Mouse (Mus musculus): Measurements from ENCODE around the gene Paqr9. TPM values are rescaled to one million over a fixed set of nuclear protein-coding genes. Genes with fewer than 3 reads are reported as not detected.

Gene Paqr9
- total RNA-seq, 2 experiments from 2014 or later = 35.8 to 36.2 TPM

- DNase-seq (ENCODE audit: extremely low spot score in 1 of 2, low spot score in 2 of 2) = no peak
- H3K27ac ChIP-seq = no peak overlapping the region
- H3K4me3 ChIP-seq = no peak overlapping the region
- intact Hi-C loops (cut with DNase I) = no loop called here
- TF ChIP-seq CTCF (IDR thresholded peaks at IDR 0.05) = no peak
Measured at GRCm38 (mm10) chr9:95582555-95582954, 23.1 kb downstream of the Paqr9 start.

GRCm38 (mm10) chr9:95586046-95586445 is 26.6 kb downstream of the Paqr9 start:
- intact Hi-C loops (cut with DNase I) = no loop called here
- no peak overlapping the region for H3K27ac ChIP-seq
- no peak for DNase-seq (ENCODE audit: extremely low spot score in 1 of 2, low spot score in 2 of 2)
- no peak for TF ChIP-seq CTCF (IDR thresholded peaks at IDR 0.05)
- no peak overlapping the region for H3K4me3 ChIP-seq

- no peak for TF ChIP-seq CTCF (IDR thresholded peaks at IDR 0.05)
Measured at GRCm38 (mm10) chr9:95588070-95588469, 28.6 kb downstream of the Paqr9 start.

GRCm38 (mm10) chr9:95594291-95594690 is 34.8 kb downstream of the Paqr9 start:
- intact Hi-C loops (cut with DNase I) = no loop called here
- Histone ChIP-seq H3K4me3 (no peak overlapping the region), H3K27ac (no peak overlapping the region)
- no peak for DNase-seq (ENCODE audit: extremely low spot score in 1 of 2, low spot score in 2 of 2)
- TF ChIP-seq CTCF (IDR thresholded peaks at IDR 0.05) = no peak

More at GRCm38 (mm10) chr9:95588070-95588469, 28.6 kb downstream of the Paqr9 start:
- intact Hi-C loops (cut with DNase I) = no loop called here
- Histone ChIP-seq H3K4me3 (no peak overlapping the region), H3K27ac (no peak overlapping the region)
- DNase-seq (ENCODE audit: extremely low spot score in 1 of 2, low spot score in 2 of 2) = no peak

- no peak for TF ChIP-seq CTCF (IDR thresholded peaks at IDR 0.05)
- DNase-seq (ENCODE audit: extremely low spot score in 1 of 2, low spot score in 2 of 2) = no peak
- intact Hi-C loops (cut with DNase I) = no loop called here
- Histone ChIP-seq H3K27ac (no peak overlapping the region), H3K4me3 (no peak overlapping the region)
Measured at GRCm38 (mm10) chr9:95597466-95598178, 38.2 kb downstream of the Paqr9 start.

- no peak overlapping the region for H3K27ac ChIP-seq
- no peak for DNase-seq (ENCODE audit: extremely low spot score in 1 of 2, low spot score in 2 of 2)
- no peak overlapping the region for H3K4me3 ChIP-seq
- intact Hi-C loops (cut with DNase I) = no loop called here
- TF ChIP-seq CTCF (IDR thresholded peaks at IDR 0.05) = no peak
Measured at GRCm38 (mm10) chr9:95598179-95598721, 38.8 kb downstream of the Paqr9 start.

GRCm38 (mm10) chr9:95599399-95599798 is 39.9 kb downstream of the Paqr9 start:
- TF ChIP-seq CTCF (IDR thresholded peaks at IDR 0.05) = peak; percentile 35
- Histone ChIP-seq H3K27ac (no peak overlapping the region), H3K4me3 (no peak overlapping the region)
- DNase-seq (ENCODE audit: extremely low spot score in 1 of 2, low spot score in 2 of 2) = no peak
- intact Hi-C loops (cut with DNase I) = no loop called here

GRCm38 (mm10) chr9:95602849-95603248 is 43.4 kb downstream of the Paqr9 start:
- no peak overlapping the region for H3K4me3 ChIP-seq
- no peak for TF ChIP-seq CTCF (IDR thresholded peaks at IDR 0.05)
- DNase-seq (ENCODE audit: extremely low spot score in 1 of 2, low spot score in 2 of 2) = no peak

GRCm38 (mm10) chr9:95603316-95603715 is 43.9 kb downstream of the Paqr9 start:
- H3K27ac ChIP-seq = no peak overlapping the region
- intact Hi-C loops (cut with DNase I) = no loop called here
- no peak overlapping the region for H3K4me3 ChIP-seq
- no peak for DNase-seq (ENCODE audit: extremely low spot score in 1 of 2, low spot score in 2 of 2)
- no peak for TF ChIP-seq CTCF (IDR thresholded peaks at IDR 0.05)

More at GRCm38 (mm10) chr9:95602849-95603248, 43.4 kb downstream of the Paqr9 start:
- intact Hi-C loops (cut with DNase I) = no loop called here
- H3K27ac ChIP-seq = no peak overlapping the region

GRCm38 (mm10) chr9:95607196-95607595 is 47.7 kb downstream of the Paqr9 start:
- Histone ChIP-seq H3K4me3 (no peak overlapping the region), H3K27ac (no peak overlapping the region)
- peak; percentile 7; the same call in 1 of the 2 replicates for TF ChIP-seq CTCF (IDR thresholded peaks at IDR 0.05)
- no peak for DNase-seq (ENCODE audit: extremely low spot score in 1 of 2, low spot score in 2 of 2)
- intact Hi-C loops (cut with DNase I) = no loop called here

- TF ChIP-seq CTCF (IDR thresholded peaks at IDR 0.05) = no peak
- intact Hi-C loops (cut with DNase I) = no loop called here
- no peak for DNase-seq (ENCODE audit: extremely low spot score in 1 of 2, low spot score in 2 of 2)
- no peak overlapping the region for H3K4me3 ChIP-seq
- no peak overlapping the region for H3K27ac ChIP-seq
Measured at GRCm38 (mm10) chr9:95612246-95612768, 52.9 kb downstream of the Paqr9 start.

- DNase-seq (ENCODE audit: extremely low spot score in 1 of 2, low spot score in 2 of 2) = no peak
- no peak overlapping the region for H3K27ac ChIP-seq
- intact Hi-C loops (cut with DNase I) = no loop called here
- TF ChIP-seq CTCF (IDR thresholded peaks at IDR 0.05) = no peak
- H3K4me3 ChIP-seq = no peak overlapping the region
Measured at GRCm38 (mm10) chr9:95613426-95614127, 54.1 kb downstream of the Paqr9 start.

Measured in left cerebral cortex, adult 2 months (tissue).